Mouse (Mus musculus): ENCODE measurements around the gene Pnrc2.
A peak's percentile ranks its signal among the peaks of the same experiment; 100 is the strongest.

Pnrc2 gene

GRCm38 (mm10) chr4:135873526-135874202 lies at the start of gene Pnrc2:
TSS of gene Pnrc2 (minus strand) at chr4:135873850.
- DNase-seq (ENCODE audit: low read depth) = peak; percentile 95

GRCm38 (mm10) chr4:135922190-135922589 lies 48.5 kb upstream of the Pnrc2 start:
- peak; percentile 35 for DNase-seq (ENCODE audit: low read depth)

GRCm38 (mm10) chr4:135921257-135922120 lies 47.8 kb upstream of the Pnrc2 start:
- DNase-seq (ENCODE audit: low read depth) = peak; percentile 36

DNA sequence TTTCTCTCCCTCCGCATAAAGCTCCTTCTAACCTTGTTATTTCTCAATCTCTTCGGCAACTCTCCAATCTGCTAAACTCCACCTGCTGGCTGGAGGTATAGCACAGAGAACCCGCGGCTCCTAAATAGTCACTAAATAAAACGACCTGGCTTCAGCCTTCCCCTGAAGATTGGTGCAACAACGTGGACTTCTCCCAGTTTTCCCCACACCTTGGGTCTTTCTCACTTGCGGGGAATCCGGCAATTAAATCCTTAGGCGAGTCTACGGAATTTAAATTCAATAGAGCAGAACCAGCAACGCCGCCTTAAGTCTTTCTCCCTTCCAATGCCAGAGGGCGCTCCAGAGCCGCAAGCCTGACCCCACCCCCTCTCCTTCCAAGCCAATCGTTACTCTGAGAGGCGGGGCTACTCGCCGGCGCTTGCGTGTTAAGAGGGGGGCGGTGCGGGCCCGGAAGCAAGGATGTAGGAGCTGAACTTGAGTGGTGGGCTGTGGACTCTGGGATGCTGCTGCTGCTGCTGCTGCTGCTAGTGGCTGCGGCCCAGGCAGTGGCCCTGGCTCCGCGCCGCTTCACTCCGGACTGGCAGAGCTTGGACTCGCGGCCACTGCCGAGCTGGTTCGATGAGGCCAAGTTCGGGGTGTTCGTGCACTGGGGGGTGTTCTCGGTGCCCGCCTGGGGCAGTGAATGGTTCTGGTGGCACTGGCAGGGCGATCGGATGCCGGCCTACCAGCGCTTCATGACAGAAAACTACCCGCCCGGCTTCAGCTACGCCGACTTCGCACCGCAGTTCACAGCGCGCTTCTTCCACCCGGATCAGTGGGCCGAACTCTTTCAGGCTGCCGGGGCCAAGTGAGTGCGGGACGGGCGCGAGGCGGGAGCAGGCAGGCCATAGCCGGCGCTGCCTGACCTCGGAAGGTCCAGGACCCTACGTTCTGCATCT lies 46.9 kb upstream of the Pnrc2 start, which contains the start of gene Fuca1:
TSS of gene Fuca1 (plus strand) at position 432 of the 938 bp plus-strand sequence.
- DNase-seq (ENCODE audit: low read depth) = peak; percentile 97

DNA sequence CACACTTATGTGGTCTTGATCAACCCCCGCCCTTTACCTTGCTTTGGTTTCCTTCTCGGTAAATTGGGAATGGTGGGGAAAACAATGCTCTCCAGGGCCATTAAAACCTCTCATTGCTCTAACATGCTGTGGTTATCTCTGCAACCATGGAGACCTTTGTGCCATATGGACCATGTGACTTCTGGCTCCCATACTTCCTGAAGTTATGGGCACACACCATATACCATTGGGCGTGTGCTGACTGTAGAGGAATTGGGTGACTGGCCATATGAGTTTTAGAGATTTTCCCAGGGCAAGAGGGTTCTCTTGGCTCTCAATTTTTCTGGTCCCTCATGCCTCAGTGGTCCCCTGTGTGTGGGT lies 45.6 kb upstream of the Pnrc2 start:
- no peak for DNase-seq (ENCODE audit: low read depth)

DNA sequence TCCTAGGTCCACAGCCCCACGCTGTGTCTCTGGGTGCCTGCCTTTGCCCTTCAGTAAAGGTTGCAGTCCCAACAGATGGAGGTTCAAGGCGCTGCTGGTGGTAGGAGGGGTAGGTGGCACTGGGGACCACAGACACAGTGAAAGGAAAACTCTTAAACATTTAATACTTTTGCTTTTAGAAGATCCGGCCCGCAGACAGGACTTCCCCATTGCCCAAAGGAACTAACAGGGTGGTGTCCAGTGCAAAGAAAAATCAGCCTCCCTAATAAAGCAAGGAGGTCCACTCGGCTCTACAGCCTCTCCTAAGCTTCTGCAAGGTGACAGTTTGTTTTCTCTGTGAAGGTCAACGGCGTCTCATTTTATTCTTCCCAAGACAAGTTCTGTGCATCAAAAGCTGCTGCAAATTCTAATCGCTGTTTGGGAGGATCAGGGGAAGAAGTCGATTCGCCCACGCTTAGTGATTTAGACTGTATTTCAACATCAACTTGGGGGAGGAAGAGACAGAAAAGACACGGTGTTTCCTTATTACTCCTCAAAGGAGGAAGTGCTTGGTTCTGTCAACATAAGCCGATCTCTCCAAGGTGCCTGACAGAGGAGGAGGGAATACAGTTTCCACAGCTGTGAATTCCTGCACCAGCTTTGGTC lies 45.1 kb upstream of the Pnrc2 start:
- peak; percentile 81 for DNase-seq (ENCODE audit: low read depth)

DNA sequence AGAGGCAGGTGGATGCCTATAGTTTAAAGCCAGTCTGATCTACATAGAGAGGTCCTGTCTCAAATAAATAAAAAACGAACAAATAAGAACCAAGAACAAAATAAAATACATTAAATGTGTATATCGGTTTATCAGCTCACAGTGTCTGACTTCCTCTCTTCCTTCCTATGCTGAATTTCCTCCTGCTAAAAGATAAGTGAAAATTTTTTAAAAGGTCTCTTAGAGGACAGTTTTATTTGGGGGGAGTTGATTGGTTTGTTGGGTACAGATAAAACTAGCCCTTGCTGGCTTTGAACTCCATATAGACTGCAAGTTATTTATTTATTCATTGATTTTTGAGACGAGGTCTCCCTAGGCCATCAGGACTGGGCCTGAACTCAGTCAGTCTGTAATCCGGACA lies 39.8 kb upstream of the Pnrc2 start:
- DNase-seq (ENCODE audit: low read depth) = peak; percentile 55

DNA sequence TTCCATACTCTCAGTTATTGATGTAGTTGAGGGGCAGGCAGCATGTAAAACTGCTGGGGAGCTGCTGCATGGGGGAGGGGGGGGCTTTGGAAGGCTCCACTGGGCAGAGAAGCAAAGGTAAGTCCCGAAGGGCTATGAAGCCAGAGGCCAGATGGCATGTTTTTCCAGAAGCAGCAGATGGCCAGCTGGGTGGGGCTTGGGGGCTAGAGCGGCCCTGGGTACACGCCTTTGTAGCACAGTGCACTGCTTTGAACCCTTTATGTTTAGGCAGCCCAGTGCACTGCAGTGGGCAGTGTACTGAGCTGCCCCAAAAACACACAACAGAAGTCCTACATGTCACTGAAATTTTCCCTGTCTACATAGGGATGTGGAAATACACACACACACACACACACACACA lies 39.2 kb upstream of the Pnrc2 start:
- DNase-seq (ENCODE audit: low read depth) = peak; percentile 32

DNA sequence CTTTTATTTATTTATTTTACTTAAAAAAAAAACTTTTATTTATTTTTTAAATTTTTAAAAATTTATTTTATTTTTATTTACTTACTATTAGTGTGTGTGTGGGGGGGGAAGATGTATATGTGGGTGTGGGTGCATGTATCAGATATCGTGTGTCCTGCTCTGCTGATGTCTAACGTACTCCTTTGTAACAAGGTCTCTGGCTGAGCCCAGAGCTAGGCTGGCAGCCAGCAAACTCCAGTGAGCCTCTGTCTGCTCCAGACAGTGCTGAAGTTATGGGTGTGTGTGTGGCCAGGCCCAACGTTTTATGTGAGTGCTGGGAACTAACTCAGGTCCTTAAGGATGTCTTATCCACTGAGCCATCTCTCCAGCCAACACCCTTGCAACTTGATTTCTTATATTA lies 38.5 kb upstream of the Pnrc2 start:
- DNase-seq (ENCODE audit: low read depth) = peak; percentile 48

- DNase-seq (ENCODE audit: low read depth) = peak; percentile 90
Observed at GRCm38 (mm10) chr4:135911531-135911930, 37.9 kb upstream of the Pnrc2 start.

DNA sequence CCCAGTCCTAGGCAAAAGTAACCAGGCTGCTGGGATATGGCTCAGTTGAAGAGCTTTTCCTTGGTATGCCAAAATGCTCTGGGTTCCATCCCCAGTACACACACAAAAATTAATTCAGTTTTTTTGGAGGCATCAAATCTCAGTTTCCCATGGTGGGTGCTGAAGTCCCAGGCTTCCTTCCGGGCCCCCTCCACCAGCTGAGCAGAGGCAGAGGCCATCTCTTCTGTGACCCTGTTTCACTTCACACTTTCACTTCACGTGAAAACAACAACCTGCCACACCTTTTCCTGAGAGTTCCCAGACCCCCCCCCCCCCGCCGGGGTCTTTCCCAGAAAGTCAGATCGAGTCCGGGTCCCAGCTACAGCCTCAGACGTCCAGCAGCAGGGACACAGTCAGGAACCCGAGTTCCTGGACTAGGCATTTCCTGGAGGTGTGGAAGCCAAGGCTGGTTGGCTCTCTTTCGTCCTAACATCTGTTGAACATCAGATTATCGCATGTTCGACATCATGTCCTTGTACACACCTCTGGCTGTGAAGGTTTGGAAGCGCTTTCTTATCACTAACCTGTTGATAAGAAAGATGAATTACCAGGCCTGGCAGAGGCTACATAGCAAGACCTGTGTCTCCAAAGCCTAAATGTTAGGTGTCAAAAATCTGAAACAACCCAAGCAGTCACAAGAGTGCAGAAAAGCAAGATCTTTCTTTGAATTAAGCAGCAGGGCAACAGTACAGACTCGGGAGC lies 35.8 kb upstream of the Pnrc2 start:
- DNase-seq (ENCODE audit: low read depth) = no peak

- DNase-seq (ENCODE audit: low read depth) = peak; percentile 95
Observed at GRCm38 (mm10) chr4:135906633-135907032, 33.0 kb upstream of the Pnrc2 start.

GRCm38 (mm10) chr4:135904810-135905209 lies 31.2 kb upstream of the Pnrc2 start:
- DNase-seq (ENCODE audit: low read depth) = no peak

DNA sequence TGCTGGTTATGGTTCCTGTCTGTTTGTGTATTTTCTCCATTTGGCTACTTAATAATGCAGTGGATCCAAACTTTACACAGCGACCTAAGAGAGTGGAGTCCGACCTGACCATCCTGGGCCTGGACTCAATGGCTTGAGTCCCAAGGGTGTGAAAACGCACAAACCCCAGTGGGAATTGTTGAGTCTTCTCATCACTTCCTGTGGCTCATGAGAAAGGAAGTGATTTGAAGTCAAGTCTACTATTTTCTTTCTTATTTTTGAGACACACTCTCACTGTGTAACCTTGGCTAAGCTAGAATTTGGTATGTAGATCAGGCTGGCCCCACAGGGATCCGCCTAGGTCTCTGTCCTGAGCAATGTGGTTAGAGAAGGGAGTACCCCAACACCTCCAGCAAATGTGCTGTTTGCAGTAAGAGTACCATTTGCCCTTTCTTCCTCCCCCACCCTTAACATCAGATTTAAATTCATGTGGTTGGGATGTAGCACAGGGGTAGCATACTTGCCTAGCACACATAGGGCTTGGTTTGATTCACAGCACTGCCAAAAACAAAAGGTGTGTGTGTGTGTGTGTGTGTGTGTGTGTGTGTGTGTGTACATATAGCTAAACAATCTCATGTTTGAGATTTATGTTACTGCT lies 29.1 kb upstream of the Pnrc2 start:
- DNase-seq (ENCODE audit: low read depth) = no peak

DNA sequence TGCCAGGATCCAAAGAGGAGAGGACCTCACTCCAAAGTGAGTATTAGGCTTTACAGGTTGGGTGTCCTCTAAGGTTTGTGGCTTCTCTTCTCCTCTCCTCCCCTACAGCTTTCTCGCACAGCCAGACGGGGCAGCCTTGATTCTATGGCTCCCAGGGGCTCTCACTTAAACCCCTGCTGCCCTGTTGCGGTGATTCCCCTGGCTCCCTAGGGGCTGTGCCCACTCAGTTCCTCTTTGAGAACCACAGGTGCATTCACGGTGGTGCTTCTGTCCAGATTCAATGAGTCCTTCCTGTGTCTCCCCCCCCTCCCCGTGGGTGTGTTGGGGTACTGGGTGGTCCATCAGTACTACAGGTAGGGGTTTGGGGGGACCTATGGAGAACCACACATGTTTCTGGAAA lies 26.4 kb upstream of the Pnrc2 start:
- no peak for DNase-seq (ENCODE audit: low read depth)

GRCm38 (mm10) chr4:135899050-135899448 lies 25.4 kb upstream of the Pnrc2 start:
- DNase-seq (ENCODE audit: low read depth) = peak; percentile 87

- peak; percentile 98 for DNase-seq (ENCODE audit: low read depth)
Observed at GRCm38 (mm10) chr4:135898380-135899049, 24.9 kb upstream of the Pnrc2 start.

DNA sequence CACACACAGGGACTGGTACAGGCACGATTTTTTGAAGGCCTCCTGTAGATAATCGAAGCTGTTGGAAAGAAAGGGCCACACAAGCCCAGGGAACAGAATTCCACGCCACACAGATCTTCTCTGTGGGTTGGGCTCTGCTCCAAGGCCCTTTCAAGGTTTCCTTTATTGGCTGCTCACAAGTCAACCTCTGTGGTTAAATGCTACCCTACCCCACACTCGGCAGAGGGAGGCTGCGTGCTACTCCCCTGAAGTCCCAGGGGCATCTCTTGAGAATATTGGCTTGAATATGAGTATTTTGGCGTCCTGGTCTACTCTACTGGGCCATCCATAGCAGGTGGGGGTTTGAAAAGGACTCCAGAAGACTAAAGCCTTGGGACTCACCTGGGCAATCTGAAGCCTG lies 22.5 kb upstream of the Pnrc2 start:
- DNase-seq (ENCODE audit: low read depth) = peak; percentile 75

- DNase-seq (ENCODE audit: low read depth) = peak; percentile 88
Observed at GRCm38 (mm10) chr4:135895071-135895571, 21.5 kb upstream of the Pnrc2 start, which contains the start of gene Cnr2. TSS of gene Cnr2 (plus strand) at chr4:135895394.

- DNase-seq (ENCODE audit: low read depth) = peak; percentile 74
Observed at GRCm38 (mm10) chr4:135892884-135893283, 19.2 kb upstream of the Pnrc2 start.

Measured in 416B (cell line).